Mouse (Mus musculus): ENCODE measurements at regions not wholly inside any gene's neighbourhood (a gene's known extent, or its start where the extent isn't known, plus 50 kb on each side); places are given as distances from the start of the nearest gene placed in this dataset.

DNA sequence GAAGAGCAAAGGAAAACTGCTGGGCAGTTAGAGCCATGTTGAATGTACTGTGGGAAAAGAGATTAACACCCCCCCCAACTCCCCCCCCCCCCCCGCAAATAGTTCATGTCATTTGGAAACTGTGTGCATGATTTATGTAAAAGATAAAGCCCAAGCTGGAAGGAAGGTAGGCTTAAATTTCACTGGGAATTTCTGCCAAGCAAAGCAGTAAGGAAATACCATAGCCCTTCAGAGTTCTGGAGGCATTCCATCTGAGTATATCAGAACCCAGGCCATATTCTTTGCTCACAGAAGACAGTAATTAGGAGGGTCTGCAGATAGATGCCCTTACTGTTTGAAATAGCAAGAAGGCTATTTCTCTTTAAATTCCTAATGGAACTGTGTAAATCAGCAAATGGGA lies 221.3 kb upstream of the Adamts5 start:
- TF ChIP-seq CTCF (conservative IDR thresholded peaks at IDR 0.05; ENCODE audit: insufficient read depth, insufficient read length, low read depth, low read length) = no peak
- no peak for TF ChIP-seq POLR2A (IDR thresholded peaks at IDR 0.05; ENCODE audit: low read depth, low read length)

All from kidney, adult 2 months (tissue).